Mouse (Mus musculus): Measurements from ENCODE around the gene Mymx.

Gene Mymx

GRCm38 (mm10) chr17:45601877-45602304, at the start of gene Mymx:
Mymx (minus strand) TSS chr17:45602102.
- in situ Hi-C loops (cut with MboI, MseI): loop anchor here (25.0 kb wide), 1 partner anchor 1935 kb away; no protein-coding TSS in a partner anchor

GRCm38 (mm10) chr17:45644185-45644584, 42.3 kb upstream of the Mymx start:
- in situ Hi-C loops (cut with MboI, MseI): no loop called here

GRCm38 (mm10) chr17:45642701-45643100, 40.8 kb upstream of the Mymx start:
- in situ Hi-C loops (cut with MboI, MseI): no loop called here

- in situ Hi-C loops (cut with MboI, MseI): no loop called here
Measured at GRCm38 (mm10) chr17:45641981-45642380, 40.1 kb upstream of the Mymx start.

- in situ Hi-C loops (cut with MboI, MseI): no loop called here
Measured at GRCm38 (mm10) chr17:45638596-45639295, 36.8 kb upstream of the Mymx start.

GRCm38 (mm10) chr17:45634033-45634432, 32.1 kb upstream of the Mymx start:
- in situ Hi-C loops (cut with MboI, MseI): no loop called here

- in situ Hi-C loops (cut with MboI, MseI): no loop called here
Measured at GRCm38 (mm10) chr17:45631940-45632339, 30.0 kb upstream of the Mymx start.

GRCm38 (mm10) chr17:45630992-45631391, 29.1 kb upstream of the Mymx start:
- in situ Hi-C loops (cut with MboI, MseI): no loop called here

- in situ Hi-C loops (cut with MboI, MseI): loop anchor here (5.0 kb wide), 1 partner anchor 43 kb away; no protein-coding TSS in a partner anchor
Measured at GRCm38 (mm10) chr17:45629861-45630694, 28.2 kb upstream of the Mymx start.

- in situ Hi-C loops (cut with MboI, MseI): loop anchor here (5.0 kb wide), 1 partner anchor 42 kb away; no protein-coding TSS in a partner anchor
Measured at GRCm38 (mm10) chr17:45628885-45629855, 27.3 kb upstream of the Mymx start.

- in situ Hi-C loops (cut with MboI, MseI): loop anchor here (5.0 kb wide), 1 partner anchor 41 kb away; no protein-coding TSS in a partner anchor
Measured at GRCm38 (mm10) chr17:45628160-45628559, 26.3 kb upstream of the Mymx start.

GRCm38 (mm10) chr17:45626577-45627134, 24.8 kb upstream of the Mymx start:
- in situ Hi-C loops (cut with MboI, MseI): loop anchor here (5.0 kb wide), 1 partner anchor 39 kb away; no protein-coding TSS in a partner anchor

GRCm38 (mm10) chr17:45623425-45623824, 21.5 kb upstream of the Mymx start:
- in situ Hi-C loops (cut with MboI, MseI): loop anchor here (25.0 kb wide), 1 partner anchor 1914 kb away; no protein-coding TSS in a partner anchor

GRCm38 (mm10) chr17:45619386-45620256, 17.7 kb upstream of the Mymx start:
- in situ Hi-C loops (cut with MboI, MseI): loop anchor here (25.0 kb wide), 1 partner anchor 1918 kb away; no protein-coding TSS in a partner anchor

- in situ Hi-C loops (cut with MboI, MseI): loop anchor here (25.0 kb wide), 1 partner anchor 1918 kb away; no protein-coding TSS in a partner anchor
Measured at GRCm38 (mm10) chr17:45618941-45619385, 17.1 kb upstream of the Mymx start.

- in situ Hi-C loops (cut with MboI, MseI): loop anchor here (25.0 kb wide), 1 partner anchor 1920 kb away; no protein-coding TSS in a partner anchor
Measured at GRCm38 (mm10) chr17:45617655-45618054, 15.8 kb upstream of the Mymx start.

GRCm38 (mm10) chr17:45616679-45617078, 14.8 kb upstream of the Mymx start:
- in situ Hi-C loops (cut with MboI, MseI): loop anchor here (25.0 kb wide), 1 partner anchor 1921 kb away; no protein-coding TSS in a partner anchor

GRCm38 (mm10) chr17:45616046-45616650, 14.2 kb upstream of the Mymx start:
- in situ Hi-C loops (cut with MboI, MseI): loop anchor here (25.0 kb wide), 1 partner anchor 1921 kb away; no protein-coding TSS in a partner anchor

GRCm38 (mm10) chr17:45612921-45613320, 11.0 kb upstream of the Mymx start:
- in situ Hi-C loops (cut with MboI, MseI): loop anchor here (25.0 kb wide), 1 partner anchor 1924 kb away; no protein-coding TSS in a partner anchor

All from regulatory T cell (primary cell).